Mouse (Mus musculus) liver, embryonic 13.5 days (tissue): ENCODE results near the gene Prkag1. TPM values are rescaled to one million over a fixed set of nuclear protein-coding genes. Genes with fewer than 3 reads are reported as not detected.
"Not testable (repeated sequence)": the region's sequence is repeated elsewhere in the genome, so short reads cannot be mapped to it uniquely, and the experiment has no call there.

Source experiments
- ATAC-seq: fragments of 200-750 bp; cut with Nextera tagmentation; 2 replicates; pipeline ENCODE4 v1.8.0; 2017; ENCODE audit warnings: low read depth, mild to moderate bottlenecking, moderate number of reproducible peaks, moderate library complexity
- DNase-seq: peaks from one replicate; pipeline ENCODE4 v3.0.0; 2022
- H3K27ac ChIP-seq: fragments of 300-500 bp; sonication (generic); 2 replicates; pipeline ENCODE4 v1.5.1; 2015; ENCODE audit warnings: moderate library complexity, mild to moderate bottlenecking, inconsistent platforms
- H3K27me3 ChIP-seq: fragments of 300-500 bp; sonication (generic); 2 replicates; pipeline ENCODE4 v1.6.1; 2015; ENCODE audit warnings: mild to moderate bottlenecking, inconsistent platforms
- H3K36me3 ChIP-seq: fragments of 300-500 bp; sonication (generic); 2 replicates; pipeline ENCODE4 v1.6.1; 2015; ENCODE audit warnings: mild to moderate bottlenecking, inconsistent platforms
- H3K4me1 ChIP-seq: fragments of 300-500 bp; sonication (generic); replicated peaks from 2 replicates; pipeline ENCODE4 v1.6.1; 2015; ENCODE audit warnings: inconsistent platforms
- H3K4me2 ChIP-seq: fragments of 300-500 bp; sonication (generic); 2 replicates; pipeline ENCODE4 v1.6.1; 2015; ENCODE audit warnings: inconsistent platforms, mild to moderate bottlenecking, moderate library complexity
- H3K4me3 ChIP-seq: fragments of 300-500 bp; sonication (generic); replicated peaks from 2 replicates; pipeline ENCODE4 v1.5.1; 2015; ENCODE audit warnings: mild to moderate bottlenecking, inconsistent platforms
- H3K9ac ChIP-seq: fragments of 300-500 bp; sonication (generic); 2 replicates; pipeline ENCODE4 v1.6.1; 2015; ENCODE audit warnings: mild to moderate bottlenecking, inconsistent platforms
- H3K9me3 ChIP-seq: fragments of 300-500 bp; sonication (generic); replicated peaks from 2 replicates; pipeline ENCODE4 v1.6.1; 2016; ENCODE audit warnings: inconsistent platforms
- WGBS: fragments of 180-500 bp; shearing (Covaris S2); methylation state at CpG from one replicate; pipeline ENCODE4 v1.1.7; 2015; ENCODE audit not compliant: insufficient replicate concordance; 5-methylcytosine and 5-hydroxymethylcytosine counted together
- polyA plus RNA-seq: library from polyadenylated mRNA; unstranded; fragments of >200 nt; fragmentation: Nextera tagmentation; extraction: Ambion mirVana; gene quantifications from 2 replicates; pipeline ENCODE4 v1.2.1, GENCODE M21; 2015

Gene Prkag1
- polyA plus RNA-seq, 1 experiment from 2014 or later: 116 TPM

DNA sequence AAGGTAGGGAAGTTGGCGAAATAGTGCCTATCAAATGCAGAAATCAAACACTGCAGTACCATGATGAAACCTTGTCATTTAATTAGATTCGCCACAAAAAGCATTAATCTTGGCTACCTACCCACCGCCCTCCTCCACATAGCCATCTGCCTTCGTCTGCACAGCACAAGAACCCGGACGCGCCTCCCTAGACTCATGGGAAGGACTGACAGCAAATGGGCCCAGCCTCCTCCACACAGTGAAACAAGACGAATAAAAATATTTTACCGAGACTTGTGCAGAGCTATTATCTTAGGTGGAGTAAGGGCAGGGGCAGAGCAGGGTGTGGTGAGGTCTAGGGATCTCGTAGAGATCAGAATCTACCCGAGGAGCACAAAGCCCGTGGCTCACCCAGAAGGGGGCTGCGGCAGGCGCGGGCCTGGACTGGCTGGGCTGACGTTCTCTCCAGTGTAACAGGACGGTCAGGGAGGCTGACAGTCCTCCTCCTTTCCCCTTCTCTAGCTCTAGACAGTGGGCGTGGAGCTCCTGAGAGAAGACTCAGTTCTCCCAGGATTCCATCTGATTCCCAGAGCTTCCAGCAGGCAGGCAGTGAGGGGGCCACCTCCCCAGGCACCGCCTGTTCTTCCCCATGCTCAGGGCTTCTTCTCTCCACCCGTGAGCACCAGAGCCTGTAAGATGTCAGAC lies 18.4 kb downstream of the Prkag1 start:
- Histone ChIP-seq H3K4me2 (no peak overlapping the region), H3K27me3 (peaks cover 27% of the 10 kb centered on the region), H3K27ac (no peak overlapping the region), H3K9me3 (no peaks in the 10 kb centered on the region), H3K4me3 (no peak overlapping the region), H3K36me3 (peaks cover 72% of the 10 kb centered on the region), H3K4me1 (peaks cover 12% of the 10 kb centered on the region), H3K9ac (no peak overlapping the region)
- ATAC-seq (no peak), DNase-seq (no peak)
- WGBS: 72% methylated on average over 20 of the region's 20 CpGs

DNA sequence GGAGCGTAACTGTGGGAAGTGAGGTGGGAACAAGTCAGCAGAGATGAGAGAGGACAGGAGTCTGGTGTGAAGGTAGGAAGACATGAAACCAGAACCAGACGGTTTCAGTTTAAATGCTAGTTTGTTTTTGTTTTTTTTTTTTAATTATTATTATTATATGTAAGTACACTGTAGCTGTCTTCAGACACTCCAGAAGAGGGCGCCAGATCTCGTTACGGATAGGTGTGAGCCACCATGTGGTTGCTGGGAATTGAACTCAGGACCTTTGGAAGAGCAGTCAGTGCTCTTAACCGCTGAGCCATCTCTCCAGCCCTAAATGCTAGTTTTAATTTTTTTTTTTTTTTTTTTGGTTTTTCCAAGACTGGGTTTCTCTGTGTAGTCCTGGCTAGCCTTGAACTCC lies 21.1 kb downstream of the Prkag1 start:
- Histone ChIP-seq H3K27me3 (peaks cover 54% of the 10 kb centered on the region), H3K36me3 (peaks cover 46% of the 10 kb centered on the region), H3K4me1 (peaks cover 39% of the 10 kb centered on the region)
- H3K27ac ChIP-seq, H3K9me3 ChIP-seq, ATAC-seq, H3K9ac ChIP-seq, DNase-seq, H3K4me3 ChIP-seq, H3K4me2 ChIP-seq: not testable (repeated sequence)
- 68% methylated on average over 6 of the region's 6 CpGs for WGBS

GRCm38 (mm10) chr15:98809390-98809789 lies 21.9 kb downstream of the Prkag1 start, which contains the start of gene Ddn:
TSS of gene Ddn (minus strand) at chr15:98809490.
- 63% methylated on average over 3 of the region's 3 CpGs for WGBS
- H3K9me3 ChIP-seq: no peaks in the 10 kb centered on the region
- peaks cover 62% of the 10 kb centered on the region for H3K27me3 ChIP-seq
- peaks cover 40% of the 10 kb centered on the region for H3K4me1 ChIP-seq
- H3K9ac ChIP-seq: no peak within 1 kb of the TSS
- ATAC-seq: no peak
- no peak for DNase-seq
- H3K4me2 ChIP-seq: peak within 1 kb of the TSS; percentile 63; the same call in 1 of the 2 replicates
- H3K36me3 ChIP-seq: peaks cover 38% of the 10 kb centered on the region
- H3K4me3 ChIP-seq: no peak within 1 kb of the TSS
- H3K27ac ChIP-seq: no peak within 1 kb of the TSS

DNA sequence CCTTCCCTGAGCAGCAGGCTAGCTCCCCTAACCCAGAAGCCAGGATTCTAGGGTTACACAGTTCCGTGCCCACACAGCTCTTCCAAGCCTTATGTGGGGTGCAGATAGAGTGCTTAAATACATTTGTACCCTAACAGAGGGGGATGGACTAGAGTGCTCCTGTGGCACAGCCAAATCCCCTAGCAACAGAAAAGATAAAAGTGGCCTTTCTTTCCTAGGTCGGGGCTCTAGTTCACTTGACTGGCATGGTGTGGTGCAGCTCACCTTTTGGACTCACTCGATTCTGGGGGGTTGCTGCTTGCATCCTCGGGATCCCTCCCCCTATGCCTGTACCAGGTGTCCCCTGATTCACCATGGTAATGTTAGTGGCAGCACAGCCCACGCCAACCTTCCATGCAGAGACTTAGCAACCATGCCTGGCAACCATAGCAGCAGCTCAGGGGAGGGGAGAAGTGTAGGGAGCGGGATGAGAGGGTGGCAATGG lies 22.6 kb downstream of the Prkag1 start:
- Histone ChIP-seq H3K4me3 (no peak overlapping the region), H3K4me2 (no peak overlapping the region)

GRCm38 (mm10) chr15:98807895-98808650 lies 23.2 kb downstream of the Prkag1 start:
- no peak overlapping the region for H3K27ac ChIP-seq
- peak overlapping the region; percentile 63 for H3K4me2 ChIP-seq
- peaks cover 48% of the 10 kb centered on the region for H3K4me1 ChIP-seq
- no peak overlapping the region for H3K9ac ChIP-seq
- ATAC-seq (no peak), DNase-seq (no peak)
- H3K36me3 ChIP-seq: peaks cover 25% of the 10 kb centered on the region
- WGBS: 2% methylated on average over 34 of the region's 34 CpGs
- peaks cover 76% of the 10 kb centered on the region for H3K27me3 ChIP-seq
- H3K4me3 ChIP-seq: peak overlapping the region; percentile 49
- H3K9me3 ChIP-seq: no peaks in the 10 kb centered on the region

More for the DNA sequence above, 22.6 kb downstream of the Prkag1 start:
- no peak for ATAC-seq
- H3K9me3 ChIP-seq: no peaks in the 10 kb centered on the region
- WGBS: 18% methylated on average over 6 of the region's 6 CpGs
- DNase-seq: no peak
- peaks cover 45% of the 10 kb centered on the region for H3K4me1 ChIP-seq
- H3K27ac ChIP-seq: no peak overlapping the region
- H3K27me3 ChIP-seq: peaks cover 69% of the 10 kb centered on the region
- no peak overlapping the region for H3K9ac ChIP-seq
- H3K36me3 ChIP-seq: peaks cover 31% of the 10 kb centered on the region

- 1% methylated on average over 57 of the region's 58 CpGs for WGBS
- H3K27ac ChIP-seq: no peak overlapping the region
- H3K9ac ChIP-seq: peak overlapping the region; percentile 53
- peaks cover 85% of the 10 kb centered on the region for H3K27me3 ChIP-seq
- ATAC-seq (peak; percentile 46), DNase-seq (peak; percentile 41)
- peaks cover 15% of the 10 kb centered on the region for H3K36me3 ChIP-seq
- peaks cover 49% of the 10 kb centered on the region for H3K4me1 ChIP-seq
- no peaks in the 10 kb centered on the region for H3K9me3 ChIP-seq
- peak overlapping the region; percentile 49 for H3K4me3 ChIP-seq
- peak overlapping the region; percentile 63 for H3K4me2 ChIP-seq
These were observed 24.2 kb downstream of the Prkag1 start for GRCm38 (mm10) chr15:98806809-98807770.

DNA sequence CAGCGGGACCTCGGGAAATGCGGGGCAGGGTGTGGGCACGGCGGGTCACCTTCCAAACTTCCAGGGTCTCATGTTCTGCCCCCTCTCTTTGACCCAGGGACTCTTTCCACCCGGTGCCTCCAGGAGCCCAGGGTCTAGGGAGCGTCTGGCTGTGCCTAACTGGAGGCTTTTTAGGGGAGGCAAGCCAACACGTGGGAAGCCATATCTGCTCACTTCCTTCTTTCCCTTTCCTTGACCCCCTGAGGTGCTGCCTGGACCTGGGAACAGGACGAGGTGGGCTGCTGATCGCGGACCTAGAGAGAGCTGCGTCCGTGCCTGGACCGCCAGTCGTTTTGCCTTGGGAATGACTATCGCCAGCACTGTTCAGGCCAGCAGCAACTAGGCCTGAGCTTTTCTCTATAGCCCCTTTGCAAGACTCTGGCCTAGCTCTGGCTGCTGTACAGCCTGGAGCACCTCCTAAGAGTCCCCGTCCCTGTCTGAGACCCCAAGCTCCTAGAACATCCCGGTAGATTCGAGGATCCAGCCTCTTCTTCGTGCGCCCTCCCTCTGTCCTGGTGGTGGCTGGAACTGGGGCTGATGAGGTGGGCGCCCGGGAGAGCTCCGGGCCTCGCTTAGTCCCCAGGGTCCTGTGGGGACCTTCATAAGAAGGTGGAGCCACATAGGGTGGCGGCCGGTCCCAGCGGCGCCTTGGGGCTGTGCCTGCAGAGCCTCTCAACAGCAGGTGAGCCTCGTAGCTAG lies 25.1 kb downstream of the Prkag1 start:
- Histone ChIP-seq H3K4me2 (peak overlapping the region; percentile 67), H3K9me3 (no peaks in the 10 kb centered on the region), H3K4me3 (peak overlapping the region; percentile 49), H3K36me3 (peaks cover 7% of the 10 kb centered on the region), H3K27me3 (peaks cover 94% of the 10 kb centered on the region), H3K27ac (no peak overlapping the region), H3K4me1 (peaks cover 49% of the 10 kb centered on the region), H3K9ac (peak overlapping the region; percentile 53; the same call in 1 of the 2 replicates)
- ATAC-seq (peak; percentile 35; the same call in 1 of the 2 replicates), DNase-seq (no peak)
- WGBS: 10% methylated on average over 30 of the region's 30 CpGs

DNA sequence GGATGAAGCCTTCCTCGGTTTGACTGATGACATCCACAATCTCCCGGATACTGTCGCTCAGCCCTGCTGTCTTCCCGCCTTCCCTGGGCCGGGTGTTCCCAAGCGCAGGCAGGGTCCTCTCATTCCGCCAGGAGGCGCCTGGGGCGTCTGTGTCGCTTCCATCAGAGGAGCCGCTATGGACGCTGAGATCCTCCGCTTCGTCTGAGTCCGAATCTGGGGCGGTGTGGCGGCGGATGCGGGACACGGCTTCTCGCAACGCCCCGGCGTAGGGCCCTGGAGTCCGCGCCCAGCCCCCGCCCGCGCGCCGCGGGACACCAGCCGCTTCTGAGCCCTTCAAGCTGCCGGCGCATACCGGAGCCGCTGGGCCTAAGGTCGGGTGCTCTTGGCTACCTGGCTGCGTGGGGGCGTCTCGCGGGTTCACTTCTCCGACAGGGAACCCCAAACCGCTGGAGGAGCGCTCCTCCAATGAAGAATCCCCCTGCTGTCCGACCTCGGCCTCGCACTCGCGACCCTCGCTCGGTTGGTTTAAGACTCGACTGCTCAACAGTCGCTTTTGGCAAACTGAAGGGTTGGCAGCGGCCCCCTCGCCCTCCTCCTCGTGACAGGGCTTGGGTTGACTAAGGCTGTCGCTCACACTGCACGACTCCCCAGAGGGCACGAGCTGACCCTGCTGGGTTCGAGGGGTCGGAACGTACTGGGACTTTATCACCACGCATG lies 25.8 kb downstream of the Prkag1 start:
- ATAC-seq (no peak), DNase-seq (peak; percentile 27)
- no peaks in the 10 kb centered on the region for H3K36me3 ChIP-seq
- peak overlapping the region; percentile 49 for H3K4me3 ChIP-seq
- H3K9ac ChIP-seq: peak overlapping the region; percentile 57
- H3K4me1 ChIP-seq: peaks cover 49% of the 10 kb centered on the region
- H3K27ac ChIP-seq: no peak overlapping the region
- 2% methylated on average over 64 of the region's 64 CpGs for WGBS
- peak overlapping the region; percentile 67 for H3K4me2 ChIP-seq
- no peaks in the 10 kb centered on the region for H3K9me3 ChIP-seq
- peaks cover 99% of the 10 kb centered on the region for H3K27me3 ChIP-seq

DNA sequence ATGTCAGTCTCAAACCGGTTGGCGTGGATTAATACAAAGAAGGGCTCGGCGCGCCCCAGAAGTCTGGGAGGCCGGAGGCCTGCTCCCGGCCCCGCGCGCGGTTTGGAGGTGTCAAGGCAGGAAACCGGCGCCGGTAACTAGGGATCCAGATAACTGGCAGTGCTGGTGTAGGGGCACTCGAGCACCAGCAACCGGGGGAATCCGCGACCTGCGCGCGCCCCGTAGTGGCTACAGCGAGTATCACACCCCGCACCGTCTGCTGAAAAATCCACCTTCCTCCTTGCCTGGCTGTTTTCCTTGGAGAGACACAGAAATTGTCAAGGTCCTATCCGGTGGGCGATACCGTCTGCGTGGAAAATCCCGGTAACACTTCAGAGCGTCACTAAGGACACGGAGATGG lies 27.3 kb downstream of the Prkag1 start:
- no peak overlapping the region for H3K9ac ChIP-seq
- H3K4me1 ChIP-seq: peaks cover 49% of the 10 kb centered on the region
- ATAC-seq (peak; percentile 42; the same call in 1 of the 2 replicates), DNase-seq (peak; percentile 69)
- H3K4me2 ChIP-seq: peak overlapping the region; percentile 31
- peaks cover 100% of the 10 kb centered on the region for H3K27me3 ChIP-seq
- H3K9me3 ChIP-seq: no peaks in the 10 kb centered on the region
- H3K36me3 ChIP-seq: no peaks in the 10 kb centered on the region
- peak overlapping the region; percentile 19; the same call in 1 of the 2 replicates for H3K4me3 ChIP-seq
- WGBS: under 1% methylated on average over 32 of the region's 32 CpGs
- H3K27ac ChIP-seq: no peak overlapping the region

DNA sequence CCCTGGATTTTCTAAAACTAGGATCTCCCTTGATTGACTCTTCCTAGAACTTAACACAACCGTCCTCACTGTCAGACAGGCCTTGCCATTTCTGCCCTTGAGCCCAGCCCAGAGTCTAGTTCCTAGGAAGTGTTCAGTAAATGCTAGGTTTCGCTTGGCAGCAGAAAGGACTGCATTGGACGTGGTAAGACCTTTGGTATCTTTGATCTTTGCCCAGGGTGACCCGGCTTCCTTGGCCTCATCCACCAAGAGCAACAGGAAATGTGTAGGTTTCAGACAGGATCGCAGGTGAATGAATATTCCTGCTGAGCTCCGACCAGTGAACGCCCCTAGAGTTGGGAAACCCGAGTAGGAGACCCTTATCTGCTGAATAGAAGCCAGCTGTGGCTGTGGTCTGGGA lies 28.4 kb downstream of the Prkag1 start:
- Histone ChIP-seq H3K27me3 (peaks cover 100% of the 10 kb centered on the region), H3K9ac (no peak overlapping the region), H3K27ac (no peak overlapping the region), H3K4me3 (no peak overlapping the region), H3K36me3 (no peaks in the 10 kb centered on the region), H3K4me2 (no peak overlapping the region), H3K9me3 (no peaks in the 10 kb centered on the region), H3K4me1 (peaks cover 43% of the 10 kb centered on the region)
- no peak for DNase-seq
- ATAC-seq: no peak
- WGBS: 4% methylated on average over 8 of the region's 8 CpGs
